Mouse (Mus musculus) c-Kit-positive CD71-negative TER-119-negative erythroid progenitor cells, embryonic 14.5 days (primary cell): ENCODE results near the gene Psmb3.
A peak's percentile ranks its signal among the peaks of the same experiment; 100 is the strongest.
"Not testable (repeated sequence)": the region's sequence is repeated elsewhere in the genome, so short reads cannot be mapped to it uniquely, and the experiment has no call there.

ENCODE experiments used
- DNase-seq: peaks from one replicate; pipeline ENCODE4 v3.0.0-alpha.2; 2013; ENCODE audit warnings: low read depth

Gene Psmb3

DNA sequence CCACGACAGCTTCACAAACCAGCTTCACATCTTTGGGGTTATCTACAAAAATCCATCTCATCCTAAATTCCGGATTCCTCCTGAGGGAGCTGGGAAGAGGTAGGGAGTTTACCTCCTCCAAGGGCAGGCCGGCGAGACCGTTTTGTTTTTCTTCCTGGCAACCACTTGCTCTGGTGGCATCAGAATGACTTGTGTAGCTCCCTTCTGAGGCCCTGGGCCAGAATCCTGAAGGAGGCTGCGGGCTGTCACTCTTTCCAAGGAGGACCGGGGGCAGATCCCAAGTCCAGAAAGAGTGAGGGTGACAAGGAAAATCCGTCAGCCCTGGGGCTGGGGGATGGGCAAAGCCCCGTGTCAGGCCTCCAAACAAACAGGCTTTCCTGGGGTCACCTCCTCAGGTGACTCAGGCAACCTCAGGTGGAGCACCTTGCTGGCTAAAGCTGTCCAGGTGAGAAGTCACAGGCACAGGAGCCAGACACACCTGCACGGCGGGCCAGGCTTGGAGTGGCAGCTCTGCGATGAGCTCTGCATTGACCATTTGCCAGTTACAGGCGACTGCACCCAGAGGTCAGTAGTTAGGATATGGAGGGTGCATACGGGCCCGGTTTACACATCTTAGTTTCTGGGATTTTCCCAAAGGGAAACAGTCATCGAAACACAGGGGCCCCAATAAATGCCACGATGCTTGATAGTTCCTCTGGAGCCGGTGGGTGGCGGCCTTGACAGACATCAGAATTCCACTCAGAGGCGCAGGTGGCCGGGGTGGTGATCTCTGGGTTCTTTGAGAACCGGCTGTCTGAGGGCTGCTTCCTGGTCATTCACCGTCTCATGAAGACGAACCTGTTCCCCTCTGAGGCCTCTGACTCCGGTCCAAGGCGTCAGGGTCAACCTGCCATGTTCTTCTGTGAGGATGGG is 14.4 kb downstream of the Psmb3 start:
- no peak for DNase-seq

DNA sequence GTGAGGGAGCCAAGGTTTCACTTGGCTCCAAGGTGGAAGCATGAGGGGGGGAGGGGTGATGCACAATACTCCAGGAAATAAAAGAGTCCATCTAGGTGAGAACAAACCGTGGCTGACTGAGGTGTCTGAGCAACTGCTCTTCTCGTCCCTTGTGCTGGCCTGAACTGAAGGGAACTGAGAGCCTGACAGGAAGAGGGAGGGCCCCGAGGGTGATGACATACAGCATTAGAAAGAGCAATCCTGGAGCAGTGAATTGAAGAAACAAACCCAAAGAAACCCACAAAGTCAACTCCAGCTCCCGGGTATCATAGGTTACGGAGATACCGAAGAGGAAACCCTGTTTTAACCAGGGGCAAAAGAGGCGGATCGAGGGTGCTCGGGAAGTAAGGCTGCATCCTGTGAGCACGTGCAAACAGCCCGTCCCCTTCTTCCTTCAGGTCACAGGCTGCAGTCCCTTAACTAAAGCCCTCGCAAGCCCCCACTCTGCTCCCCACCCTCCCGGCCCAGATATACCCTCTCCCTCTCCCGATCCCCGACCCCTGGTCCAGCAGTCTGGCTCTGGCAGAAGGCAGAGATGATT is 15.2 kb downstream of the Psmb3 start:
- DNase-seq: no peak

DNA sequence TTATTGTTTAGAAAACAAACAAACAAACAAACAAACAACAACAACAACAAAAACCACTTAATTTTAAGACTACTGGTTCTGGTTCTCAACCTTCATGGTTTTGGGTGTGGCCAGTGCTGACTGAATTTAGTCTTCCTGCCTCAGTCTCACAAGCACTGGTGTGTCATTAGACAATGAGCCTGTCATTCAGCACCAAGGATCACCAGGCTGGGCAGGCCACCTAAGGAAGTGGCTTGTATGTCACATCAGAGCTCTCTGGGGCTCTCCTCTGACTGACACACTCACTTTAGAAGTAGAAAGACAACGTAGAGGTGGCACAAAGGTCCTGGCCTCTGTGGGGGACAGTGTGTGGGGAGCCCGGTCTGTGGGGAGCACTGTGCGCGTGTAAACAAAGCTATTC is 15.8 kb downstream of the Psmb3 start:
- DNase-seq: no peak

DNA sequence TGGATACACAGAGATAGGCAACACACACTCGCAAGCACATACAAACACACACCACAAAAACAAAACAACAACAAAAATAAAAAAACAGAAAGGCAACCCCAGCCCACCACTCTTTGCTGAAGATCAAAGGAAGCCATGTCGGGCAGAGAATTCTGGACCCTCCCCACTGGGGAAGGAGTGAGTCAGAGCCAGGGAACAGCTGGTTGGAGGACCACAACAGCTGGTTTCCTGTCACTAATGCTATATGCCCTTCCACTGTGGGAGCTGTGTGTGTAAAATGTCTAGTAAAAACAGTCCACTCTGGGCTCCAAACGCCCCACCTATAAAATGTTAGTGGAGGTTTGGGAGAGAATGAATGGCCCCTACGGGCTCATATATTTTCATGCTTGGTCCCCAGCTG is 18.1 kb downstream of the Psmb3 start:
- DNase-seq: no peak

DNA sequence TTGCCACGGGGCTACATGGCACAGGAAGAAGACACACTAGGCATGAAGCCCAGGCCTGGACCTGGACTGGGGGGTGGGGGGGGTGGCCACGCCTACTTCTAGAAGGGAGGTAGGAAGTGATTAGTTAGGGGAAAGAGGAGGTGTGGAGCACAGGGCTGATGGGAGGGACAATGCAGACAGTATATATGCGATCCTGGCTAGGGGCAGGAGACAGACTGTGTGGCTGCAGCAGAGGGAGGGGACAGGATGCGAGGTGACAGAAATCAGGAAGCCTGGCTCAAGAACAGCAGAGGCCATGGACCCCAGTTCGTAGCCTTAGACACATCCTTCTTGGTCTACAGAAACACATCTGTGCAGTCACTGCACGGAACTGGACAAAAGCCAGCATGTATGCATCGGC is 20.5 kb downstream of the Psmb3 start:
- DNase-seq: no peak

DNA sequence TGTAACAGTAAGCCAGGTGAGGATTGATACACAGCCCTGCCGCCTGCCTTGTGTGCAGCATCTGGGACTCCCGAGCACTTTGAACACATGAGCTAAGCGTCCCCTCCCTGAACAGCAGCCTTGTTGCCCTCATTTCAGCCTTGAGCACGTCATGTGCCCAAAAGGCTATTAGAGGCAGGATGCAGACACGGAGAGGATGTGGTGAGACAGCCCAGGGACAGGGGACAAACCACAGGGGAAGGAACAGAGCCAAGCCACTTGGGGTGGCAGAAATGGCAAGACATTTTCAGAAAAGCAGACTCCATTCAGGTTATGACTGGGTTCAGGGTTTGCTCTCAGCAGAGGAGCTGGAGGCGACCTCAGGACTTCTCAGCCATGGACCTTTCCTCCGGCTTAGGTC is 25.1 kb downstream of the Psmb3 start:
- DNase-seq: no peak

DNA sequence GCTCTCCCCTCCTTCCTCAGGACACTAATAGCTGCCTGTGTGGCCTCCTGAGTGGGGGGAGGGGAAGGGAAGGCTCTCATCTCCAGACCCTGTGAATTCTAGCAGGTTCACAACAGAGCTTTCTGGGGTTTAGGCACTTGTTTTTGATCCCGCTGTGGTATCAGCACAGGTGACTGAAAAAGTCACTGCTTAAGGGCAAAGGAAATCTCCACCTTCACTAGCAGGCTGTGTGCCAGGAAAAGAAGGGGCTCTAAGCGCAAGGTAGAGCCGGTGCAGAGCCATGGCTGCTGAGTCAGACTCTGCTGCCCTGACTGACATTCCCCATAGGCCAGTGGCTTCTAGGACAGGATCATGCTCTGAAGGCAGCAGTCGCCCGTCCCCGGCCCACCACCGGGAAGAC is 25.5 kb downstream of the Psmb3 start:
- DNase-seq: no peak

DNA sequence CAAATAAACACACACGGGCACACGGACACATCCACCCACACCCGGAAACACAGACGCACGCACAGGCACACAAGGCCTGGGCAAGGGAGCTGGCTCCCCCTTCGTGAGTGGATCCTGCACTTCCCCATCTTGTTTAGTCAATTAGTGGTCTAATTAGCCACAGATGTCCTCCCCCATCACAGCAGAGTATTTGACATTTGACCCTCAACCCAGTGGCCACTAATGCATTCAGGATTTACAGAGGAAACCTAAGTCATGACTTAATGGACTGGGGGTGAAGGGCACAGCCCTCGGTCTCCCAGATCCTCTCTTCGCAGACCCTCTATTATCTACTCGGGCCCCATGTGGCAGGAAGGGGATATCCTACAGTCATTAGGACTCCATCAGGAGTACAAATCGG is 30.5 kb downstream of the Psmb3 start:
- DNase-seq: no peak

DNA sequence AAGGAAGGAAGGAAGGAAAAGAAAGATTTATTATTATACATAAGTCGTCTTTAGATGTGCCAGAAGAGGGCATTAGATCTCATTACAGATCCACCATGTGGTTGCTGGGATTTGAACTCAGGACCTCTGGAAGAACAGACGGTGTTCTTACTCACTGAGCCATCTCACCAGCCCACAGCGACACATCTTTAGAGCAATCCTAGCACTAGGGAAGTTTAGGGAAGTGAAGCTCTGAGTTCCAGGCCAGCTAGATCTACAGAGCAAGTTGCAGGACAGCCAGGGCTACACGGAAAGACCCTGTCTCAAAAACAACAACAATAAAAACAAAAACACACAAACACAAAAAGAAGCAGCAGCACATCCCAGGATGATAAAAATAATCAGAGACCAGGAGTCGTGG is 31.6 kb downstream of the Psmb3 start:
- not testable (repeated sequence) for DNase-seq

DNA sequence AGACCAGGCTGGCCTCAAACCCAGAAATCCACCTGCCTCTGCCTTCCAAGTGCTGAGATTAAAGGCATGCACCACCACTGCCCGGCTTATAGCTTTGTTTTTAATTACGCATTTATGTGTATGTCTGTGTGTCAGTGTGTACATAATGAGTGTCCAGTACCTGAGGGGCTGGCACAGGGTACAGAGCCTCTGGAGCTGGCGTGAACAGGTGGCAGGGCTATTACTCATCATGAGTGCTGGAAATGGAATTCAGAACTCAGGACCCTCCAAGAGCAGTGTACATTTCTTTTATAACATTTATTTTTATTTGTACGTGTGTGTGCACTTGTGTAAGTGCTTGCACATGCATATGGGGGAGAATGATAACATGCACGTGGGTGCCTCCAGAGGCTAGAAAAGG is 33.4 kb downstream of the Psmb3 start:
- no peak for DNase-seq

DNA sequence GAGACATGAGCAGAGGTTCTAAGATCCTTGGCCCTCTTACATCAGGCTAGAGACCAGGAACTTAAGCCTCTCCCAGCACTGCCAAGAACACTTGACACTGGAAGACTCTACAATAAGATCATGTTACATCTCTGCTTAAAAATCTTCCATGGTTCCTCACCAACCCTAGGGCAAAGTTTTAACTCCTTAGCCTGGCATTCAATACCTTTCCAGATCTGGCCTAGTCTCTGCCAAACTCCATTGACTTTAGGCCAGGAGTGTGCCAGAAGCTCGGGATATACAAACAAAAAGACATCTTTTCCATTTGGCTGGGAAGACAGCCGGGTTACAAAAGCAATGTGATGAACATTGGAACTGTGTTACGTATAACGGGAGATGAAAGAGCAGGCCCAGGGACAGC is 34.4 kb downstream of the Psmb3 start:
- DNase-seq: no peak

DNA sequence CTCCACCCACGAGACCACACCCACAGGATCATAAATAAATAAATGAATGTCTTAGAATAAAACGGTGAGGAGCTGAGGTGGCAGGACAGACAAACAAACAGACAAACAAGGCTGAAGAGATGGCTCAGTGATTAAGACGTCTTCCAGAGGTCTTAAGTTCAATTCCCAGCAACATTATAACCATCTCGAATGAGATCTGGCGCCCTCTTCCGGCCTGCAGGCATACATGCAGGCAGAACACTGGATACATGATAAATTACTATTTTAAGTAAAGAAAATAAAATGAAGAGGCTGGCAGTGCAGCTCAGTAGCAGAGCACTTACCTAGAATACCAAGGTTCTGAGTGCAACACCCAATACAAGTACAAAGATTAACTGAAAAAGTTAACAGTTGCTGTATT is 35.5 kb downstream of the Psmb3 start:
- DNase-seq: no peak

DNA sequence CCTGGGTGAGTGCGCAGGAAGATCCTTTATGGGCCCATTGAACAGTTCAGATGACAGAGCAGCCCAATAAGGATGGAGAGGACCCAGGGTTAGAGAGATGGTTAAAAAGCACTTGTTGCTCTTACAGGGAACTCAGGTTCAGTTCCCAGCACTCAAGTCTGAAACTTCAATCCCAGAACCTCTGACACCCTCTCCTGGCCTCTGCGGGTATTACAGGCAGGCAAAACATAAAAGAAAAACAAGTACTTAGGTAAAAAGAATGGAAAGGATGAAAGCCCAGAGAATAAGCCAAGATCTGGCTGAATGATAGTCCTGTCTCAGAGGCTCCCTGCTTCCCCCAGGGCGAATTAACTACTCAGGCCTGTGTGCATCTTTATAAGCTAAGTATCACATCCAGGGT is 36.0 kb downstream of the Psmb3 start:
- DNase-seq: no peak

DNA sequence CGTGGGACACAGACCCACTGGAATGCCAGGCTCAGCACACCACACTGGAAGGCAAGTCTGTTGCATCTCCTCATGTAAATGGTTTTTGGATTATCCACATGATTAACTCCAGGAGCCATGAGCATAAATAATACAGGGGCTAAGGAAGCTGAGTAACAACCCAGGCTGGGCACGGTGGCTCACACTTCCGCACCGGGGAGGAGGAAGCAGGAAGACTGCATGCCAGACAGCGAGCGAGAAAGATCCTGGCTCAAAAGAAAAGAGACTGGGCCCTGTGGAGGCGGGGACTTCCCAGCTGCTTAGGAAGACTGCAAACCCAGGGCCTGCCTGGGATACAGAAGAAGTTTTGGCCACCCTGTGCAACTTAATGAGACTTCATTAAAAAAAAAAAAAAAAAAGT is 37.0 kb downstream of the Psmb3 start:
- DNase-seq: no peak

DNA sequence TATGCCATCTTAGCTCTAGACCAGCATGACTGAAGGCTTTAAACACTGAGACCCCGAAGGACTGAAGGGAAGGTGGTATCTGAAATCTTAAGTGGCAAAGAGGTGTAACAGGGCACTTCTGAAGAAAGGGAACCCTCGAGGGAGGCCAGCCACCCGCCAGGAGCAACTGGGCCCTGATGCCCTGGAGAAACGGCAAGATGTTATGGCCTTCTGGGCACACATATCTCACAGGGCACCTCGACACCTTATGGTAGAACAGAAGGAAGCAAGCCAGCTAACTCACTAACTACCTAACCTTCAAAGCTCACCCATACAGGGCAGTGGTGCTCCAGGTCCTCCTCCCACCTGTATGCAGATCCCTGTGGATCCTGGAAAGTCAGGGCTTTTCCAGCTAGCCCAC is 39.0 kb downstream of the Psmb3 start:
- DNase-seq: no peak

DNA sequence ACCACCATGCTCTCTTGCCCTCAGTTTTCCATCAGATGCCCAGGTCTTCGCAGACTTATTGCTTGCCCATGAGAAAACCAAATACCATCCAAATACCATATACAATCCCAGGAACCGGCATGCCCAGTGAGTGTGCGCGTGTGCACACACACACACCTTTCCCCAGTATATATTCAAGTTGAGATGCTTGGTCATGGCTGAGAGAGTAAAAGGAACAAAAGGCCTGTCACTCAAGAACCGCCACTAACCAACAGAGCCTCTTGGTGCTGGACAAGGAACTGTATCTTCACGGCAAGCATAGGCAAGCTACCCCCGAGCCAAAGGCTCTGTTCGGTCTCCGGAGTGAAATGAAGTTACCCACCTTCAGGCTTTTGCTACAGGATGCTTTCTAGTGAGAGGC is 39.4 kb downstream of the Psmb3 start:
- DNase-seq: no peak

DNA sequence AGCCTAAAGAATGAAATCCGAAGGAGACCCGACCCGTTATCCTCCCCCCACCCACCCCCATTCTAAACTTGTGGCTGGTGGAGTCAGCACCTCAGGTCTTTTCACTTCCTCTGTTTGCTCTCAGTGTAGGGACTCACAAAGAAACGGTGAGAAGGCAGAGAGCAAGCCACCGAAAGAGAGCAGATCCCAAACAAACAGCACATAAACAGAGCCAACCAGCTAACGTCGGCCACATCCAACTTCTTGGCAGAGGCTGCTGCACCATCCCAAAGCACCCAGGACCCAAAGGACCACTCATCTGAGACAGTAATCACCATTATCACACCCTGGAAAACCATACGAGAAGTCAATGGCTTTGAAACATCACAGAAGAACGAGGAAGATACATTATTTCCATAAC is 40.2 kb downstream of the Psmb3 start:
- DNase-seq: no peak

DNA sequence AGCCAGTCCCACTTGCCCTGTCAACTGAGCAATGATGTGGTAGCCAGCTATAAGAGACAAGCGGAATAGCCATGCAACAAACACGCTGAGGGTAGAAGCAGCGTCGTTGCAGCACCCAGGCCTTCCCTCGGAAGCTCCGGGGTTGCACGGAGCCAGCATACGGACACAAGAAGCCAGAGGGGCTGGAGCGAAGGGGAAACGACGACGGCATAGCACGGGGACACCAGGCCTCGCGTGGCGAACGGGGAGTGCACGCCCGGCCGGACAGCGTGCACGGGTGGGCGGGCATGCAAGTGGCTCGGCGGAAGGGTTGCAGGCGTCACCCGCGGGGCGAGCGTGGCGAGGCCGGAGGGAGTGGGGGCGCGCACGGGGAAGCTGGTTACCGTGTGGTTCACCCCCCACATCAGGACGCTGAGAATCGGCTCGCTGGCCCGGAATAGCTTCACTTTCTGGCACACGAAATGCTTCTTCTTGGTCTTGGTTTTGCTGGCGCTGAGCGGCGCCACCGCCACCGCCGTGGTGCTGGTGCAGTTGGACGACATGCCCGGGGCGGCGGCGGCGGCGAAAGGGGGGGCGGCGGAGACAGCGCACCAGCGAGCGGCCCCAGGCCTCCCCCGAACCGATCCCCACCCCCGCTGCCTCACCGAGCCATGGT is 41.0 kb downstream of the Psmb3 start, which contains the start of gene Pip4k2b:
TSS of gene Pip4k2b (minus strand) at position 642 of the 655 bp plus-strand sequence.
- no peak for DNase-seq

DNA sequence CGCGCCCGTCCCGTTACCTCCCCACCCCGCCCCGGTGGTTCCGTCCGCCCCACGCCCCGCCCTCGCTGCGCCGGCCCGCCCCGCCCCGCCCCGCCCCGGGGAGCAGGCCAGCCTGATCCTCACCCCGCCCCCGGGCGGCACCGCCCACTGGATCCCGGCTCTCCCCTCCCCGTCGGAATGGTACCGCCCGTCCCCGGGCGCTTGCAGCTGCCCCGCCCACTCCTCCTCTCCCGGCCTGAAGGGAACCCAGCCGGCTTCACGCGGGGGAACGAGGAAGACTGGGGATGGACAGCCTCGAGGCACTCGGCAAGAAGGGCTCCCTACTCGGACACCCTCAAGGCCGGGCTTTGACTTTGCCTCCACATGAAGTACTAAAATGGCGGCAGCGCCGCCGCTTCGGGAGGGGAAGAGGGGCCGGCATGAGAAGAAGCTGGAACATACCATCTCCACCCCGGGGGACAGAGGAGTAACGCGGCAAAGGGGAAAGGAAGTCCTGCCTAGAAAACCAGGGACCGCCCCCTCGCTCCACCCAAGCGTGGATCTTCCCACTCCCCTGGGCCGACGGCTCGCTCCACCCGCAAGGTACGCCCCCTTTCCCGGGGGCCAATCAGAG is 41.6 kb downstream of the Psmb3 start:
- peak; percentile 99 for DNase-seq

DNA sequence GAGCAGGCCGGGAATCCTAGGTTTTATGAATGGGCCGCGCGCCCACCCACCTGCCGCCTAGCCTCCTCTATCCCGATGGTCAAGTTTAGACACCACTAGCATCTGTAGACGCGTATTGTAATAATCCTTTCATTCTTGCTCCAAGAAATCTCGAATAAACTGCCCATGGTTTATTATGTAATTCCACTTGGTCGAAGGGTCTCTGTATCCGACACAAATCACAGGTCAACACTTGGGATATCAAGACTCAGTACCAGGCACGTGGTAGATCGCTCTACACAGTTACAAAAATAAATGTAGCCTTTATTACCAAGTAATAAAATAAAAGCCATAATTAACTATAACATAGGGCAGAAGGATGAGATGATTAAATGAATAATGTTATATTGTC is 42.1 kb downstream of the Psmb3 start:
- DNase-seq: no peak

DNA sequence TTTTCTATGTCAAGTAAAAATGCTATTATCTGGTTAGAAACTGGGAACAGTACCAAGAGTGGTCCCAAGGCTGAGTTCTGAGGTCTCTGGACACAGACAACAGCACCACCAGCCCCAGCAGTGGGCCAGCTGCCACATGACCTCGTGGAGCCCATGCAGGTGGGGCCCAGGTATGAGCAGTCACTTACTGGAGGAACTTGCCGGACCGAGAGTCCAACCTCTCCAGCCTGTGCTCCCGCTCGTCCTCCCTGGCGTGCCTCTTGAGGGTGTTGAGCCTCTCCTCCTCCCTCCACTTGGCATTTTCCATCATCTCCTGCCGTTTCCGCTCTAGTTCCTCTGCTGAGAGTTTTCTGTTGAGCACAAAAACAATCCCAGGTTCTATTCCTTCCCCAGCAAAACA is 44.6 kb downstream of the Psmb3 start:
- no peak for DNase-seq

DNA sequence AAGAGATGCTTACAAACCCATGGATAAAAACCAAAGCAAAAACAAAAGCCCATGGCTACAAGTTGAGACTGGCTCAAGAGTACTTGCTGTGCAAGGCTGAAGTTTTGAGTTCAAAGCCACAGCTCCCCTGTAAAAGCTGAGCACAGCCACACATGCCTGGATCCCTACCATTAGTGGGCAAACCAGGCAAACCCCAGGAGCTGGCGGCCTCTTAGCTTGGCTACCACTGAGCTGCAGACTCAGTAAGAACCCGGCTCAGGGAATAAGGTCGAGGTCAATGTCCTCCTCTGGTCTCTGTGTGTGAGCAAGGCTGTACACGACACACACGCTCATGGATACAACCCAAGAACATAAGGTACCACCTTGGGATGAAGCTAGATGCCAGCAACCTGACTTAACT is 45.3 kb downstream of the Psmb3 start:
- no peak for DNase-seq

DNA sequence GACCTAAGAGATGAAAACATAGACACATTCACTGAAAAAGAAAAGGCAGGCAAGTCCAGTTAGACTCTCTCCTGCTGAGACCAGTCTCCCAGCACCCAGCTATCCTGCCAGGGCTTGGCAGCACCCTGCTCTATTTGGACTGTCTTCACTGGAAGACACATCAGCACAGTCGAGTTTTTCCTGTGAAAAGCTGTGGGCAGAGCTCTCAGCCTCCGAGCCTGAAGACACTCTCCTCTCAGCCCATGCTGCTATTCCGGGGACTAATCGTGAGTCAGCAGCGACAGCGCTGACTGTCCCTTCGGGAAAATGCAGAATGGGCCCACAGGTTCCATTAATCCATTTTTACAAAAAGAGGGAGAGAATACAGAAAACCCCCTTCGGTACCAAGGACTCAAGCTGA is 50.1 kb downstream of the Psmb3 start:
- no peak for DNase-seq
